Mouse (Mus musculus) limb, embryonic 14.5 days (tissue): Measurements from ENCODE around the gene Mrpl35. TPM values are rescaled to one million over a fixed set of nuclear protein-coding genes. Genes with fewer than 3 reads are reported as not detected.

Experiments used
- ATAC-seq: fragments of 200-750 bp; cut with Nextera tagmentation; 2 replicates; pipeline ENCODE4 v1.8.0; 2017; ENCODE audit warnings: low read depth, moderate number of reproducible peaks, moderate TSS enrichment; ENCODE audit not compliant: low FRiP score
- DNase-seq: peaks from one replicate; pipeline ENCODE4 v3.0.0-alpha.2; 2015; ENCODE audit warnings: low spot score
- H3K27ac ChIP-seq: fragments of 300-500 bp; sonication (generic); replicated peaks from 2 replicates; pipeline ENCODE4 v1.5.1; 2014; ENCODE audit warnings: low read depth, mild to moderate bottlenecking, low read length, moderate library complexity, mixed read lengths
- H3K27me3 ChIP-seq: fragments of 300-500 bp; sonication (generic); 2 replicates; pipeline ENCODE4 v1.6.1; 2014; ENCODE audit warnings: low read length, mixed read lengths; ENCODE audit not compliant: control insufficient read depth, insufficient read depth
- H3K36me3 ChIP-seq: fragments of 300-500 bp; sonication (generic); 2 replicates; pipeline ENCODE4 v1.6.1; 2014; ENCODE audit warnings: mild to moderate bottlenecking, low read length, moderate library complexity, mixed read lengths; ENCODE audit not compliant: control insufficient read depth, insufficient read depth
- H3K4me1 ChIP-seq: fragments of 300-500 bp; sonication (generic); 2 replicates; pipeline ENCODE4 v1.6.1; 2014; ENCODE audit warnings: antibody characterized with exemption, low read length, mixed read lengths; ENCODE audit not compliant: control insufficient read depth, insufficient read depth
- H3K4me2 ChIP-seq: fragments of 300-500 bp; sonication (generic); replicated peaks from 2 replicates; pipeline ENCODE4 v1.6.1; 2014; ENCODE audit warnings: low read depth, mild to moderate bottlenecking, low read length, moderate library complexity; ENCODE audit not compliant: severe bottlenecking
- H3K4me3 ChIP-seq: fragments of 300-500 bp; sonication (generic); replicated peaks from 2 replicates; pipeline ENCODE4 v1.5.1; 2014; ENCODE audit warnings: low read length
- H3K9ac ChIP-seq: fragments of 300-500 bp; sonication (generic); 2 replicates; pipeline ENCODE4 v1.6.1; 2014; ENCODE audit warnings: mild to moderate bottlenecking, low read depth, low read length, moderate library complexity; ENCODE audit not compliant: severe bottlenecking
- H3K9me3 ChIP-seq: fragments of 300-500 bp; sonication (generic); 2 replicates; pipeline ENCODE4 v1.6.1; 2016; ENCODE audit warnings: low read length; ENCODE audit not compliant: control insufficient read depth
- POLR2A ChIP-seq: fragments of 200-500 bp; IDR thresholded peaks from 2 replicates; pipeline ENCODE4 v1.8.0; 2012; ENCODE audit warnings: inconsistent platforms, mild to moderate bottlenecking, moderate library complexity, borderline replicate concordance; ENCODE audit not compliant: insufficient read depth, insufficient read length; ENCODE audit errors: extremely low read depth
- WGBS: fragments of 180-500 bp; shearing (Covaris S2); extraction: QIAGEN DNeasy Blood & Tissue Kit; methylation state at CpG from one replicate; pipeline ENCODE4 v1.1.7; 2014; 5-methylcytosine and 5-hydroxymethylcytosine counted together
- polyA plus RNA-seq, 2 experiments: library from polyadenylated mRNA; depleted of rRNA in 1 of 2; stranded (reverse) in 1 of 2; unstranded in 1 of 2; fragments of >200 nt; fragmentation: Nextera tagmentation in 1 of 2; extraction: Ambion mirVana in 1 of 2; gene quantifications; 2 replicates each; pipeline versions ENCODE4 v1.2.1 to v1.2.3; 2012 to 2014

The Mrpl35 gene
- polyA plus RNA-seq, 2 experiments, result 20.4 to 64.9 TPM

DNA sequence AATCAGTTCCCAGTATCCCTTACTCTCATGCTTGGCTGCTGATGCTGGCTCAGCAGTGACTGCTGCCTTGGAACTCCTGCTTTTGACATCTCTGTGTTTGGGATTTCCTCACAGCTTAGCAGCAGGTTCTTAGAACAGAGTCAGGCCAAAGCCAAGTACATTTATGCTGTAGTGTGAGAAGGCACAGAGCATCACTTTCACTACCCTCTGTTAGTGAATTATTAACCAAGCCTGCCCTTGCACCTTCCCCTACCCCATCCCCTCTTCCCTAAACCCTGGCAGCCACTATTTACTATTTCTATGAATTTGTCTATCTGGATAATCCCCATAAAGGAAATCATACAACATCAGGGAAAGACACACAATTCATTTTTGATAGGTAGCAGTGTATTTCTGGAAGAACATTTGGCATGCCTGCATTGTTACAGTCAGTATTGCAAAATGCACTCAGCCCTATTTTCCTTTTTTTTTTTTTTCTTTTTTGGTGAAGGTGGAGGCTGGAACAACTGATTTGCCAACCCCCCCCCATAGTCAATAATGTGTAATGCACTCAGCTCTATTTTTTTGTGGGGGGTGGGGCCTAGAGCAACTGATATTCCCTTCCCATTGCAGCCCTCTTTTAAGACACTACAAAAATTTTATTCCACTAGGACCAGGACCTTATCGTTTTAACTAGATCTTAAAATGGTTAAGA lies 14.0 kb upstream of the Mrpl35 start:
- Histone ChIP-seq H3K4me1 (no peaks in the 10 kb centered on the region), H3K9ac (no peak overlapping the region), H3K27me3 (no peaks in the 10 kb centered on the region), H3K27ac (no peak overlapping the region), H3K4me3 (no peak overlapping the region), H3K36me3 (peaks cover 12% of the 10 kb centered on the region), H3K4me2 (no peak overlapping the region), H3K9me3 (no peaks in the 10 kb centered on the region)
- ATAC-seq (no peak), DNase-seq (no peak)
- TF ChIP-seq POLR2A, result no peak
- 68% methylated on average over 1 of the region's 1 CpGs for WGBS

DNA sequence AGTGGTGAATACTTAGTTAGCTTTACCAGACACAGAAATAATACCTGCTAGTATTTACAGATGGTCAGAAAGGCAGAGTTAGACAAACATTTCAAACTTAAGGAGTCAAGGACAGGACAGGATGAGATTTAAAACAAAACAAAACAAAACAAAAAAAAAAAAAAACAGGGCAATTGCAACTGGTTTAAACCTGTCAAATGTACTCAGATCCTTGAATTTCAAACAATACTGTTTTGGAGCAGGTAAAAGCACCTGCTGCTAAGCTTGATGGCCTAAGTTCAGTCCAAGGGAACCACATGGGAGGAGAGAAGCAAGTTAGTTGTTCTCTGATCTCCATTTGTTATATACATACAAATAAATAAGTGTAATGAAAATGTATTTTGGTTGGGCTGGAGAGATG lies 13.0 kb upstream of the Mrpl35 start:
- ATAC-seq (no peak), DNase-seq (no peak)
- TF ChIP-seq POLR2A, result no peak
- H3K4me1 ChIP-seq, result no peaks in the 10 kb centered on the region
- H3K27ac ChIP-seq, result no peak overlapping the region
- H3K9ac ChIP-seq, result no peak overlapping the region
- no peak overlapping the region for H3K4me2 ChIP-seq
- peaks cover 4% of the 10 kb centered on the region; the same call in 1 of the 2 replicates for H3K36me3 ChIP-seq
- H3K4me3 ChIP-seq, result no peak overlapping the region
- no peaks in the 10 kb centered on the region for H3K27me3 ChIP-seq
- no peaks in the 10 kb centered on the region for H3K9me3 ChIP-seq

DNA sequence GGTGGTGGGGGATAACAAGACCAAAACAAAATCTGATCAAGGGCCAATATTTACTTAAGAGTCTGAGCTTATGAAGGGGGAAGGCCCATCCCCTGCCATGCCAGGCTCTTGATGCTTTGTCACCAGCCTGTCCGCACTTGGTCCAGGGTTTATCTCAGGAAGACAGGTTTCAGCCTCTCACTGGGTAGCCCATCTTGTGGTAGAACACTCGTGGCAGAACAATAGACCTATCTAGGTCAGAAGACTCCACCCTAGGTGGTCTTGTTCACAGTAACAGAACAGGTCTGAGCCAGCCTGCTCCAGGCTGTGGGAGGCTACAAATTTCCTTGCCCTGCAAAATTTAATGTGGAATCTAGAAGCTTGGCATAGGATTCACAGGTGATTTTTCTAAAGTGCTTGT lies 10.0 kb upstream of the Mrpl35 start:
- H3K4me1 ChIP-seq, result peaks cover 6% of the 10 kb centered on the region
- DNase-seq (no peak), ATAC-seq (no peak)
- no peaks in the 10 kb centered on the region for H3K27me3 ChIP-seq
- H3K9ac ChIP-seq, result no peak overlapping the region
- H3K4me2 ChIP-seq, result no peak overlapping the region
- no peak overlapping the region for H3K4me3 ChIP-seq
- 94% methylated on average over 2 of the region's 2 CpGs for WGBS
- H3K27ac ChIP-seq, result no peak overlapping the region
- no peak for TF ChIP-seq POLR2A
- H3K36me3 ChIP-seq, result no peaks in the 10 kb centered on the region
- no peaks in the 10 kb centered on the region for H3K9me3 ChIP-seq

DNA sequence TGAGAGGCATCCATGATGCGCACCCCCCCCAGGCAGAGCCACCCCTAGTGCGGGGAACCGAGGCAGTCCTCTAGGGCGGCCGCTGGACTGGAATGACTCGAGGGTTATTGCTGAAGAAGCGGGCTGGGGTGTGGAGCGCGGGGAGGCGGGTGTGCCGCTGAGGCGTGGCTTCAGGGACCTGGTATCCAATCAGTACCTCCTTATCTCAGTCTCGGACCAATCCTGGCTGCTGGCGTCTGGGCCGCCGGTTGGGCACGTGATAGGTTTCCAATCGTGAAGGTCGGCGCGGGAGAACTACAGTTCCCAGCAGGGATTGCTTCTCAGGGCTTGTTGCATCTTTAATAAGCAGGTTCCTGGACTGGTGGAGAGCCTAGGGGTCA lies 4.8 kb upstream of the Mrpl35 start:
- Histone ChIP-seq H3K4me3 (peak overlapping the region; percentile 100), H3K27ac (peak overlapping the region; percentile 87), H3K9ac (peak overlapping the region; percentile 77), H3K4me1 (peaks cover 9% of the 10 kb centered on the region), H3K36me3 (no peaks in the 10 kb centered on the region), H3K9me3 (no peaks in the 10 kb centered on the region), H3K27me3 (no peaks in the 10 kb centered on the region), H3K4me2 (peak overlapping the region; percentile 67)
- peak; percentile 96 for DNase-seq
- peak; percentile 99 for ATAC-seq
- WGBS, result 0% methylated on average over 19 of the region's 21 CpGs
- no peak for TF ChIP-seq POLR2A

DNA sequence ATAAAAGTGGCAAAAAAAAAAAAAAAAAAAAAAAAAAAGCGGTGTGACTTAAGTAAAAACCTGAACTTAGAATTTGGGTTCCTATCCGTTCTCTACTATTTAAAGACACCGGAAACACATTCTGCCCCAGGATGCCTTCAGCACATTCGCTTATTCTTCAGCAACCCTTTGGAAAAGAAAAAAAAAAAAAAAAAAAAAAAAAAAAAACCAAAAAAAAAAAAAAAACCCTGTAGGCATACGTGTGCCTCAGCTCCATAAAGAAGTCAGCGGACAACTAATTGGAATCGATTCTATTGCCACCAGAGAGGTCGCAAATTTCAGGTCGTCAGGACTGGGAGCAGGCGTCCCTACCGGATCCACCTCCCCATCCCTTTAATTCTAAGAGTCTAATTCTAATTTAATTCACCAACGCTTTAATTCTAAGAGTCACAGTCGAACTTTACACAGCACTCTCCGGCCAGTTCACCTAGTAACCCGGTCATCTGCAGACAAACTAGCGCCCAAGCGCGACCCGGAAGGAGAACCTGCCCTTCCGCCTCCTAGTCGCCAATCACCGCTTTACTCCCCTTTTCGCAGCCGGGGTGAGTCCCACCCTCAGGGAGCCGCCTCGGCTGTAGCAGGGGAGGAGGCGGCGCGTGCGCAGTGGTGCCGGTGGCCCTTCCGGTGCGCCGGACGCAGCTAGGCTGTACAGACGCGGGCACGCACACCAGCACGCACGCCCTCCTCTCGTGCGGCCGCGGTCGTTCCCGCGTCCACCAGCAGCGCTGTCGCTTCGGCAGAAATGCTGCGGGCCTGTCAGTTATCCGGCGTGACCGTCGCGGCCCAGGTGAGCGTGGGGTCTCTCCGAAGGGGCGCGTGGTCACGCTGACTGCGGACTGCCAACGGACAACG lies 4.2 kb upstream of the Mrpl35 start, which contains the start of gene Immt:
Gene Immt (plus strand): TSS at position 642 of the 891 bp plus-strand sequence.
- Histone ChIP-seq H3K9me3 (no peaks in the 10 kb centered on the region), H3K9ac (peak within 1 kb of the TSS; percentile 77), H3K36me3 (no peaks in the 10 kb centered on the region), H3K27me3 (no peaks in the 10 kb centered on the region), H3K4me3 (peak within 1 kb of the TSS; percentile 100), H3K4me1 (peaks cover 9% of the 10 kb centered on the region), H3K4me2 (peak within 1 kb of the TSS; percentile 67), H3K27ac (peak within 1 kb of the TSS; percentile 87)
- ATAC-seq (peak; percentile 98), DNase-seq (peak; percentile 97)
- WGBS, result under 1% methylated on average over 57 of the region's 64 CpGs
- TF ChIP-seq POLR2A, result no peak
